Mouse (Mus musculus) Muller cell, postnatal 12 days (primary cell): Measurements from ENCODE around the gene Dcun1d4.
"Not testable (repeated sequence)": the region's sequence is repeated elsewhere in the genome, so short reads cannot be mapped to it uniquely, and the experiment has no call there.

Experiments used
- DNase-seq: peaks from one replicate; pipeline ENCODE4 v3.0.0-alpha.2; 2015; ENCODE audit errors: inconsistent ontology term

Dcun1d4 gene

GRCm38 (mm10) chr5:73547252-73547651 is 66.5 kb downstream of the Dcun1d4 start:
- no peak for DNase-seq

GRCm38 (mm10) chr5:73548237-73548636 is 67.4 kb downstream of the Dcun1d4 start:
- DNase-seq = no peak

GRCm38 (mm10) chr5:73548838-73549237 is 68.0 kb downstream of the Dcun1d4 start:
- DNase-seq = no peak

- no peak for DNase-seq
Measured at GRCm38 (mm10) chr5:73551836-73552235, 71.0 kb downstream of the Dcun1d4 start.

GRCm38 (mm10) chr5:73553903-73554302 is 73.1 kb downstream of the Dcun1d4 start:
- no peak for DNase-seq

GRCm38 (mm10) chr5:73555096-73555852 is 74.5 kb downstream of the Dcun1d4 start:
- no peak for DNase-seq

GRCm38 (mm10) chr5:73556733-73557425 is 76.1 kb downstream of the Dcun1d4 start:
- no peak for DNase-seq

- no peak for DNase-seq
Measured at GRCm38 (mm10) chr5:73558756-73559155, 78.0 kb downstream of the Dcun1d4 start.

GRCm38 (mm10) chr5:73564038-73564437 is 83.2 kb downstream of the Dcun1d4 start:
- peak; percentile 81 for DNase-seq

GRCm38 (mm10) chr5:73566119-73566518 is 85.3 kb downstream of the Dcun1d4 start:
- DNase-seq = peak; percentile 34

GRCm38 (mm10) chr5:73566892-73567291 is 86.1 kb downstream of the Dcun1d4 start:
- peak; percentile 36 for DNase-seq

GRCm38 (mm10) chr5:73569181-73569580 is 88.4 kb downstream of the Dcun1d4 start:
- no peak for DNase-seq

- DNase-seq = no peak
Measured at GRCm38 (mm10) chr5:73571395-73572156, 90.8 kb downstream of the Dcun1d4 start.

- DNase-seq = no peak
Measured at GRCm38 (mm10) chr5:73572846-73573245, 92.0 kb downstream of the Dcun1d4 start.

GRCm38 (mm10) chr5:73573789-73574188 is 93.0 kb downstream of the Dcun1d4 start:
- no peak for DNase-seq

- DNase-seq = no peak
Measured at GRCm38 (mm10) chr5:73574616-73575015, 93.8 kb downstream of the Dcun1d4 start.

GRCm38 (mm10) chr5:73576708-73577107 is 95.9 kb downstream of the Dcun1d4 start:
- no peak for DNase-seq

- no peak for DNase-seq
Measured at GRCm38 (mm10) chr5:73578131-73578530, 97.3 kb downstream of the Dcun1d4 start.

GRCm38 (mm10) chr5:73584011-73584410 is 103.2 kb downstream of the Dcun1d4 start:
- DNase-seq = not testable (repeated sequence)

GRCm38 (mm10) chr5:73585212-73586115 is 104.7 kb downstream of the Dcun1d4 start:
- DNase-seq = no peak

GRCm38 (mm10) chr5:73586597-73586996 is 105.8 kb downstream of the Dcun1d4 start:
- no peak for DNase-seq
